Mouse (Mus musculus) spleen, embryonic (tissue): ENCODE results near the gene Kif26a.

Experiments used
- CTCF ChIA-PET: fragments of 350-600 bp; sonication (Branson Sonifier 250); formaldehyde crosslinking; loops from one replicate; lab custom pipeline; 2022; lab: Charles Lee

Kif26a gene

DNA sequence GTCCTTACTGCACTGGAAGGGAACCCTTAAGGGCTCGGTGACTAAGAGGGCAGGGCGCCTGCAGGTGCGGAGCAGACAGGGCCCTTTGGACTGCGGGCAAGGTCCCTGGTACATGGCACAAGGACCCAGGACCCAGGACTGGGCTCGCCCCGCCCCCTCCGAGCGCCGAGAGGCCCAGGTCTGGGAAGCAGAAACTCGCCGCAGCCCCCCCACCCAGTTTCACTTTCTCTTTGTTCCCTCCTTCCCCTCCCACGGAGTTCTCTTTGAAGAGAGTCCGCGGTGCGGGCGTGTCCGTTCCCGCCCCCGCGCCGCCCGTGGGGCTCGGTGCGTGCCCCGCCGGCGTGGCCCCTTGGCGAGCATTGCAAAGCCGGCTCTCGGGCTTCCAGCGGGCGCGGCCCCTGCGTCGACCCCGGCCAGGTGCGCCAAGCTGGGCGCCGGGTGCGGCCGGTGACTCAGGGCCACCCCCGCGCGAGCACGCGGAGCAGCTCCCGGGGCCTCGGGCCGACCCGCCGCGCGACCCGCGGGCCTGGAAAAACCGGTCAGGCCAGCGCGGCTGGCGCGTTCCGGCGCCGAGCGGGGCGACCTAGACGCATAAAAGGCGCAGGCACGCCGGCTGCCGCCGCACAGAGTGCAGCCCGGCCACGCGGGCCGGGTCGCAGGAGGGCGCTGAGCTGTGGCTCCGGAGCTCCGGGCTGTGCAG, 15.7 kb upstream of the Kif26a start:
- CTCF ChIA-PET = interaction anchor here (1.0 kb wide), 1 partner anchor 10 kb away, joined by 3 read pairs; no protein-coding TSS in a partner anchor

DNA sequence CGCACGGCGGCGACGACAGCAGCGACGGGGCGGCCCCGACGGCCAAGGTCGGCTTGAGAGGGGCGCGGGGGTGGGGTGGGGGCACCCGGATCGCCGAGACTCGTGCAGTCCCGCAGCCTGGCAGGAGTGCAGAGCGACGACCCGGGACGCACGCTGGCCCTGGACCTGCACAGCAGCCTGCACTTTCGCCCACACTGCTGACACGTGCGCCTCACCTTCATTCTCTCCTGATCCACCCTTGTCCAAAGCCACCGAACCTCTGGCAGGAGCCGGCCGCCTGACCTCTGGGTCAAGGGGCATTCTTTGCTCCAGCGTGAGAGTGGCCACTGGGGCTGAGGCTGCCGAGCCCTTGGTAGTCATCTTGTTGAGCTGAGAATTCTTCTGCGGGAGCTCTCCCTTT, 15.1 kb upstream of the Kif26a start:
- CTCF ChIA-PET = no interaction called here

DNA sequence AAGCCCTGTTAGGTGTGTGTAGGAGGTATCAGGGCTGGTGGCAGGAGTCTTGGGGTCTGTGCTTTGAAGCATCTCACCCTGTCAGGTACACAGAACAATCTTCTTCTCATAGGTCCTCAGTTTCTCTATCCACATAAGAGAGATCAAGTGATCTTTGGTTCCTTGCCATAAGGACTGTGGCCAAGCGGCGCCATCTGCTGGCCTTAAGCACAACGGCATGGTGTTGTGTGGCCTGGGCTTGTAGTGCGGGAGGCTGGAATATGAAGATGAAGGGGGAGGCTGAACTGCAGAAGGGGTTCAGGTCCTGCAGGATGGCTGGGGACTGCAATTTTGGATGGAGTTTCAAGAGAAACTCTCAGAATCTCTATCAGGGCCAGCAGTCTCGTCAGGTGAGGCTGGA, 5.8 kb upstream of the Kif26a start:
- CTCF ChIA-PET = interaction anchor here (0.8 to 1.2 kb wide), 4 partner anchors 10 to 1658 kb away, joined by 3 to 6 read pairs (median 4); no protein-coding TSS in a partner anchor

DNA sequence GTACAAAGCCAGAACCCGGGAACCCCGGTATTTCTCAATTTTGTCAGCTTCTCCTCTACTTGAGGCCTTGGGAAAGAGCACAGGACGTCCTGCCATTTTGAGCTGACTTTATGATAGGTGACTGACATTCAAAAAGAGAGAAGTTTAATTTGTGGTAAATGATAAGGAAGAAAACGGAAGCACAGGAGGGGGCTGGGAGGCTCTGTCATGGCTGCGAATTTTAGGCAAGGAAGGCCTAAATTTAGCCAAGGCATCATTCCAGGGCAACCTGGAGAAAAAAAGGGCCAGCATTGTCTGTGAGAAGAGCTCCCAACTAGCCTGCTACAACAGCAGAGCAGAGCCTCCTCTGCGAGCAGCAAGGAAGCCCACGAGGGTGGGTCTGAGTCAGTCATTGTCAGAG, 5.3 kb upstream of the Kif26a start:
- CTCF ChIA-PET = interaction anchor here (0.5 to 1.2 kb wide), 3 partner anchors 11 to 1657 kb away, joined by 3 to 6 read pairs (median 3); no protein-coding TSS in a partner anchor

DNA sequence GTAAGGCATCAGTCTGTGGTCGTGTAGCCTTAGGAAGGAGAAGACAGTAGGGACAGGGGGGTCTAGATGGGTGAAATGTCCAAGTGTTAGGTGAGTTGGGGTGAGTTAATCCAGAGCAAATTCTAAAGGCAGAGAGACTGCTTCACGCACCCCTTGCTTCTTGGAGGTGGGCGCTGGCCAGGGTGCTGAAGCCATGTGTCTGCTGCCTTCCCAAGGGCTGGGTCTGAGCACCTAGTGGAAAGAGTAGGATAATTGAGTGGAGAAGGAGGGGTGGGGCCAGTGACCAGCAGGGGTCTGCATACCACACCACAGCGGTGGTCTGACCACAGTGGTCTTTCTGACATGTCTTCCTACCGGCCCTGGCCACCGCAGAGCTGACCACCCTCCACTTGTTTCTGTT, 4.7 kb upstream of the Kif26a start:
- CTCF ChIA-PET = interaction anchor here (0.5 to 1.2 kb wide), 2 partner anchors 10 to 11 kb away, joined by 3 read pairs; no protein-coding TSS in a partner anchor

DNA sequence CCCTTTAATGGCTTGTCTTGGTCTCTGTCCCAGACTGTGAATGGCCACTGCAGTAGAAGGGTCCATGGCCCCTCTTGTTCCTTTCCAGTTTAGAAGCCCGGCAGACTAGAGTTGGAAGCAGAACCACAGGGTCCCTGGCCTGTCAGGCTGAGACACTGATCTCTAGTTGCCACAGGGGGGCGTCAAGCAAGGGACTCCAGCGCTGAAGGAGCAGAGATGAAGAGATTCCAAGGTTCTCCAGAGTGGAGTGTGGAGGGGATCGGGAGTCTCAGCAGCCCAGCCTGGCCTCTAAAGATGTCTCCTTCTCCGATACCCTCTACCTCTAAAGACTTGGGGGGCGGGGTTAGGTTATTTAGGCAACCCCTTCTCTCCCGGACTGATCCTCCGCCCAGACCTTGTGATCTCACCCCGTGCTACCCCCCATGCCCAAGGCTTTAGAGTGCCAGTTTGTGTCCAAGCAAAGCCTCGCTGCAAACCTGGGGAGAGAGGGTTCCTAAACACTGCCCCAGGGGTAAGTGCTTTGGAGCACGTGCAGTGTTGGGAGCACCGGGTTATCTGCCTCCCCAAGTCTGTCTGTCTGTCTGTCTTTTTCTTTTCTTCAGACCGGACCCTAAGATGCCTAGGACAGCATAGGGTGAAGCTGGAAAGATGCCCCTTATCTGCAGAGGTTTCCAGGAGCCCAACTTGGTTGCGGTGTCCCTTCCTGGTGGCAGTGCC, 2.7 kb upstream of the Kif26a start:
- CTCF ChIA-PET = no interaction called here

DNA sequence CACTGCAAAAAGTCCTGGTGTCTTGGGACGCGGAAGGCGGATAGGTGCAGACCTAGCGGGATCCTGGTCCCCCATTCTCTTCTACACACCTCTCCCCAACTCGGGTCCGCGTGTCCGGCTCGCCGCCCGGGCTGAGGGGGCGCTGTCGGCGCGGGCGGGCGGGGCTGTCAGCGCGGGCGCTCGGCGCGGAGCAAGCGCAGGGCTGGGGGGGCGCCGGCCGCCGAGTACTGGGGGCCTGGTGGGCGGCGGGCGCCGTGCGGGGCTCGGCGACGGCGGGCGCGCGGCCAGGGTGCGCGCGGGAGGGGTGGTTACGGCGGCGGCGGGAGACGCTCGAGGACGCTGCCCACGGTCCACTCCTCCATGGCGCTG, 2.2 kb upstream of the Kif26a start:
- CTCF ChIA-PET = no interaction called here

DNA sequence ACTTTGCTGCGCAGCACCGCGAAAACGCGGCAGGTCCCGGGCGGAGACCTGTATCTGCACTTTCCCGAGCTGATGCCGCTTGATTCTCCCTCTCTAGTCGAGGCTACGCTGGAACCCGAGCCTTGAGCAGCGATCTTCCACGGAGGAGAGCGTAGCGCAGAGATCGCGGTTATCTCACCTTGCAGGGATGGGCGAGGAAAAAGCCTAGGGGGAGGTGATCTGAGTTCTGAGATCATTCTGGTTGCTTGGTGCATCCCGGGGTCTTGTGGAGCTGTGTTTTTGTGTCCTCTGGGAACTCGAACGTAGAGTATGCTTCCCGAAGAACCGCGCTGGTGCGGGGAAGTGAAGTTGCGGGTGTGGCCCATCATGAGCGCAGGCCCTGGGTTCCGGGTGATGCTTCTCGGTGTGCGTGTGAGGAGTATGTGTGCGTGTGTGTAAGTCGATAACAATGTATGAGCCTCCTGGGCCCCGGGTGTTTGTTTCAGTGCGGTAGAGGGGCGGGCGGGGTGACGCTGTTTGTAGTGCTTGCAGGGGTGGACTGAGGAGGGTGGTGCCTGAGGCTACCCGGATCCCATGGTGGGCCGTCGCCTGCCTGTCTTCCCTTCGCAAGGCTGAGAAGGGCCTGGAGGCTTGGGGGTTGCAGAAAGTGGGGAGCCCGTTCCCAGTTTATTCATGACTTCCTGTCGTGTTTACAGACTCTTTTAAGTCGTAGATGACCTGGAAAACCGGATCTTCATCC, 1.5 kb upstream of the Kif26a start:
- CTCF ChIA-PET = interaction anchor here (1.0 kb wide), 1 partner anchor 31 kb away, joined by 4 read pairs; no protein-coding TSS in a partner anchor

DNA sequence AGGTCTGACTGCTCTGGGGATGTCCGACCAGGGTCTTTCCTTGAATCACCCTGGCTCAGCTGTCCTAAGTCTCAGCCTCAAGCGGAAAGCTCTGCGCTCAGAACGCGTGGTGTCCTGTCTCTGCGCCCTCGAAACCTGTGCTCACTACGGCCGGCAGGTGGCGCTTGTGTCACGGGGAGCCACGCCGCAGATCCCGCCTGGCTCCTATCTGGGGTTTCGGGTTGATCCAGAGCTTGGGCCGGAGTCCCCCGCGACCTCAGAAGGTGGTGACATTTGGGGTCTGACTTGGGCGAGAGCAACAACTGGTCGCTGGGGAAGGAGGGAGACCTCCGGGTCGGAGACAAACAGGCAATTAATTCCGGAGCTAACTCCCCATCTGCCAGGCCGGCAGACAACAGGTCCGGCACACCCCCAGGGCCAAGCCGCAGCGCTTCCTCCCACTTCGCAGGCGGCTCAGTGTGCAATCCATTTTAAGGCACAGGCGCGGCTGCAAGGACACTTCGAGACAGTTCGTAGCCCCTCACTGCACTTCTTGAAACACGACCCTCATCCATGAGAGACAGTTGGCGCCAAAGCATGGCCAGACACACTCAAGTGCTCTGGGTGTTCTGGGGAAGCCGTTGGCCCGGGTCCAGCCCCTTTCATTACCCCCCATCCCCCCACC, 665 bp upstream of the Kif26a start:
- CTCF ChIA-PET = interaction anchor here (1.0 kb wide), 1 partner anchor 31 kb away, joined by 4 read pairs; no protein-coding TSS in a partner anchor

DNA sequence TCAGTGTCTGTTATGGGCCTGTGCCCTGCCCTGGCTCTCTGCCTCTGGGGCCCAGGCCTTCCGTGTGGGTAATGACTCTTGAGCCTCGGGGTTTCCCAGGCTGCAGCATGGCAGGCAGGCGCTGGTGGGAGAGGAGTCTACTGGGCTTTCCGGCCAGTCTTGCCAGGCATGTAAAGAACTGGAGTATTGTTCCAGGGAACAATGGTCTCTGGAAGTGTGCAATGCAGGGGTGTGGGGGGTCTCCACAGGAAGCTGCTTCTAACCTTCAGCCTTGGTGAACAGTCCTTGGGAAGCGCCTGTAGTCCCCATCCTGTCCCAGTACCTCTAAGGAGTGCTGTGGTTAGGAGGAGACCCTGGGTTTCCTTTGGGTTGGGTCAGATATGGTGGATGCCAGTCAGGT, 1.4 kb downstream of the Kif26a start:
- CTCF ChIA-PET = no interaction called here

DNA sequence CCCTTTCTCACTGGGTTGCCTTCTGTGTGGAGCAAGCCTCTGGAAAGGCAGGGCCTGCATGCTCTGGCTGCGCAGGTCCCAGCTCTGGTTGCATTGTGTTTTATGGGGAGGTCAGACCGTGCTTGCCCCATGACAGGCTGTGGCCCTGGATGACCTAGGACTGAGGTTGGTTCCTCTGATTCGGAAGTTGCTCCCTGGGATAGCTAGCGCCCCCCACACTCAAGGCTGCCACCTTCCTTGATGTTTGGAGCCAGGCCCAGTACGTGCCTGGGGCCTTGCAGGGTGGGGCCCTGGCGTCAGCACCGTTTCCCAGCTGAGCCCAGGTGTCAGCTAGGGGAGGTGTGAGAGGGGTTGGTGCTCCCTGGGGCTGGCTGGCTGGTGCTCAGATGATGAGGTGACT, 4.0 kb downstream of the Kif26a start:
- CTCF ChIA-PET = no interaction called here

DNA sequence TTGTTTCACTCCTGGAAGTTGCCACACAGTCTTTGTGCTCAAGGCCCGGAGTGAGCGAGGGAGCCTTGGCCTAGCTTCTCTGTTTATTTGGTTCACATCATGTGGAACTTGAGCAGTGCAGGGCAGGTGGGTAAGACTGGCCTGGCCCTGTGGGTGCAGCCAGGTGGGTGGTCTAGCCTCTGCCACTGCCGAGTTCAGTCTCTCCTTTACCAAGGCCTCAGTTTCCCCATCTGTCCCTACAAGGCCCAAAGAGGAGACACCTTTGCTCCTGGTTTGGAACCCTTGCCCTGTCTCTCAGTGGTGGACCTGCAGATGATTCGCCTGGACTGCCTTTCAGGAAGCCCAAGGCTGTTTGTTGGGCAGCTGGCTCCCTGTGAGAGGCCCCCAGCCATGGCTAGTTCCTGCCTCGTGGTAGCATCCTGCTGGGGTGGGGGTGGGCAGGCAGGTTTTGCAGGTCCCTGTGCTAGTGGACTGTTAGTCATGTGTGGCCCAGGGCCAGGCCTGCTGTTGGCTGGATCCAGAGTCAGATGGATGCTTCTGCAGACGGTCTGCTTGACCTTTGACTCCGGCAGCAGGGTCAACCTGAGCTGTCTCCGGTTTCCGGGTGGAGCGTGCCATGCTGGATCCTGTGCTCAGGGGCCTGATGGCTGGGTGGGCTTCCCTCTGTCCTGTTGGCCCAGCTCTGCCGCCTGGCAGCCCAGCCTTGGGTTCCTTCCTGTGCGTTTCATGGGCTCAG, 5.4 kb downstream of the Kif26a start:
- CTCF ChIA-PET = interaction anchor here (0.6 kb wide), 1 partner anchor 10 kb away, joined by 3 read pairs; no protein-coding TSS in a partner anchor

DNA sequence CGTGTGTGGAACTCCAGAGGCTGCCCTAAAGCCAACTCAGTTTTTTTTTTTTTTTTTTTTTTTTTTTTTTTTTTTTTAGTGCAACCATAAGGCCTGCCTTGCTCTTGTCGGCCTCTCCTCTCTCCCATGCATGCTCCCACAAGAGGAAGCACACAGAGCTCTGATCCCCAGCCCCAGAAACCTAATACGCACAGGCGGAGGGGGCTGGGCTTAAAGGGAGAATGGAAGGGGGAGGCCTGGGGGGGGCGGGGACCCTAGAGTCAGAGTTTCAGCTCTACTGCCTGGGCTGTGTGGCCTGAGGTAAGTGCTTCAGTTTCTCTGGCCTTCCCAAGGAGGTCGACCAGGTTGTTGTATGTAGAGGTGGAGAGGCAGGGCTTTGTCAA, 6.0 kb downstream of the Kif26a start:
- CTCF ChIA-PET = interaction anchor here (0.6 kb wide), 1 partner anchor 11 kb away, joined by 3 read pairs; no protein-coding TSS in a partner anchor

DNA sequence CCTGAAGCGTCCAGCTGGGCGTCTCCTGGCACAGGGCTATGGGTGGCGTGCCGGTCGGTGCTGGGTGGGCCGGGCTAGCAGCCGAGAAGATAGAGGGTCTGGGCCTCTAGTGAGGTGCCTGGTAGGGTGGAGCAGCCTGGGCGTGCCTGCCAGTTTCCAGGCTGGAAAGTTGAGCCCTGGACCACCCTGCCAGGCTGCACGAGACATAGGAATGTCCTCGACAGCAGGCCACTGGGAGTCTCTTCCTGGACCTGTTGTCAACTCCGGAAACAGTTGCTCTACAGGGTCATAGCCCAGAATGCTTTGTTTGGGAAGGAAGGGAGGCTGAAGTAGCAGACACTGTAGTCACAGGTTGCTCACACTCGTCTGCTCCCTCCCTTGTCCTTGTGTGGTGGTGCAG, 7.6 kb downstream of the Kif26a start:
- CTCF ChIA-PET = no interaction called here

DNA sequence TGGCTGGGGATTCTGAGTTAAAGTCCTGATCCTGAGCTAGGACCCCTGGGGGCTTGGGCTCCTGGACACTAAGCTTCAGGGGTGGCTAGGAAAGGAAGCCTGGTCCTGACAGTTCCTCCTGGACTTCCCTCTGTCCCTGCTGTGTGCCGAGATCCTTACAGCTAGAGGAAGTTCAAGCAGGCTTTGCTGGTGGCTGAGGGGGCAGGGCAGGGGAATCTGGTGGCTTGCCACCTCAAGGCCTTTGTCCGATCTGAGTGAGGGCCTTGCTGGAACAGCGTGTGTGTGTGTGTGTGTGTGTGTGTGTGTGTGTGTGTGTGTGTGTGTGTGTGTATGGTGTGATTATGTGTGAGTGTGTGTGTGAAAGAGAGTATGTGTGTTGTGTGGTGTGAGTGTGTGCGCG, 8.5 kb downstream of the Kif26a start:
- CTCF ChIA-PET = no interaction called here

DNA sequence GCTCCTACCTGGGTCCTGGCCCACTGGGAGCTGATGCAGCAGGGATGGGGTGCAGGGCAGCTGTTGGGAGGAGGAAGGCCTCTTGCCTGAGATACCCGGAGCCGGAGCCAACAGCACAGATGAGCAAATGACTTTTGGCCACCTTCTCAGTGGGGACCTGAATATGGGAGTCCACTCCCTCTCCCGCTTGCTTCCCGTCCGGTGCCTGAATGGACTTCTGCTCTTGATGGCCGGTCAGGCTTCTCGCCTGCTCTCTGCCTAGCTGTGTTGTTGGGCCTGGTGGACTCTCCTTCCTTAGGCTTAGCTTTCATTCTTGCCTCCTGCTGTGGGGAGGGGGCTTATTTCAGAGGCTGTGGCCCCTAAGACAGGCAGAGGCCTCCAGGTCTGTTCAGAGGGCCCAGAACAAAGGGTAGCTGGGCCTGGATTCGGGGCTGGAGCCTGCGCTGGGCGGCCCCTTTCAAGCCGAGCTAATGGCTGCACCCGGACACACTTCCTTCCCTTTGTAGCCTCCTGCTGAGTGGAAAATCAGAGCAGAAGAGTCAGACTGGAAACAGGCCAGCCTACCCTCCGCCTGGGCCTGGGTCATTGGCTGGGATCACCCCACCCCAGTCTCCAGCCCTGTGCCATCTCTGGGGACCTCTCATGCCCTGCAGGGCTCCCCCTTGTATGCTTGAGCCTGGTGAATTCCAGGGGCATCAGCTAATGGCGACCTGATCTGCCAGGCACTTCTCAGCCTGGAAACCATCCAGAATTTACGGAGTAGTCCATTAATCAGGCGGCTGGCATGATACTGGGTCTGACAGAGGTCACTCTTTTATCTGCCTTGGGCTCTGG, 9.4 kb downstream of the Kif26a start:
- CTCF ChIA-PET = no interaction called here

DNA sequence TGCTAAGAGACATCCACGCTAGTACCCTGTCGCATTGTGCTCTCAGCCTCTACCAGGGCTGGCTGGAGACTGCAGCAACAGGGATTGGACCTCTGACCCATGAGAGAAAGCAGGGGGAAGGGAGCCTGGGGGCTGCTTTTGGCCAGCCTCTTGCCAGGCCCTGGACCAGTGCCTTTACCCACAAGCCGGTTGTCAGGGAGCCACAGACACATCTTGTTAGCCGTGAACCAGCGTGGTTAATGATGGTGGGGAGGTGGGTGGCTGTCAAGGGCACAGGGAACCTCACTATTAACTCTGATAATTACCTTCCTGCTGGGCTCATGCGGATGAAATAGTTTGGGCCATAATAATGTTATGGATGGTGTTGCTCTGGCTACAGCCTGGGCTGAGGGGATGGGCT, 10.8 kb downstream of the Kif26a start:
- CTCF ChIA-PET = no interaction called here

DNA sequence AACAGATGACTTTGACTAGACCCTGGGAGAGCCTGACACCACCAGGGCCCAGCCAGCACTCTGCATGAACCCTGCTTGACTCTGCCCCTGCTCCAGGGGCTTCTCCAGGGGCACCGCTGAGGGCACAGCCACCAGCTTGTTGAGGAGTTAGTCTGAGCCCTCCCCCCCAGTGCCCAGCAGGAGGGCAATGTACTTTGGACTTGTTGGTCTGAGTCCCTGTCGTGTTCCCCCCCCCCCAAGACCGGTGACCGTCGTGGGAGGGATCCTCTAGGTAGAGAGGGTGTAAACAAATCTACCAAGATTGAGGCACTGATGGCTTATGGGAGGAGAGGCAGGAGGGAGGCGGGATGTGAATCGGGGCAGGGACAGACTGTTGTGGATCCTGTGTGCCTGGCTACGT, 12.2 kb downstream of the Kif26a start:
- CTCF ChIA-PET = no interaction called here

DNA sequence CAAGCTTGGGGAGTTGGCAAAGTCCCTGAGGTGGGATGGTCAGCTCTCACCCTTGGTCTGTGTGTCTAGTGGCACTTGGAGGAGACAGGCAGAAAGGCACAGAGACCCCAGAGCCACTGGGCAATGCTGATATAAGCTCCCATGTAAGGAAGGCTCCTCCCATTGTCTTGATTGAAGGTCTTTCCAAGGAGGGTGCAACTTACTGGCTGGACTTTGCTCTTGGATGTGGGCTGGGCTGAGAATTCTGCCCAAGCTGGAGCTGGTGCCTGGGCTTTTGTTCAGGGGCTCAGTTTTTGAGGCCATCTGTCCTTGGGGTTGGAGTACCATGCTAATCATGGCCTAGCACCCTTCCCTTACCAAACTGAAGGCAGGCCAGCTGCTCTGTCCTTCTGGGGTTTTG, 12.8 kb downstream of the Kif26a start:
- CTCF ChIA-PET = no interaction called here
